Mouse (Mus musculus): Measurements from ENCODE around the gene Hoxa10.

- no peak for TF ChIP-seq CTCF (IDR thresholded peaks at IDR 0.05)
- TF ChIP-seq EP300 (IDR thresholded peaks at IDR 0.05): no peak
These were observed 1.7 kb downstream of the Hoxa10 start for GRCm38 (mm10) chr6:52238976-52239375.
